Mouse (Mus musculus) ES-Bruce4 (cell line): Measurements from ENCODE around the gene Tspyl4.

ENCODE experiments used
- CTCF ChIP-seq: IDR thresholded peaks from one replicate; pipeline ENCODE4 v1.8.1; 2011; ENCODE audit warnings: low read depth, low read length
- EP300 ChIP-seq: IDR thresholded peaks from 2 replicates; pipeline ENCODE4 v1.6.1; 2011; ENCODE audit warnings: low read depth, low read length; ENCODE audit not compliant: insufficient read depth

DNA sequence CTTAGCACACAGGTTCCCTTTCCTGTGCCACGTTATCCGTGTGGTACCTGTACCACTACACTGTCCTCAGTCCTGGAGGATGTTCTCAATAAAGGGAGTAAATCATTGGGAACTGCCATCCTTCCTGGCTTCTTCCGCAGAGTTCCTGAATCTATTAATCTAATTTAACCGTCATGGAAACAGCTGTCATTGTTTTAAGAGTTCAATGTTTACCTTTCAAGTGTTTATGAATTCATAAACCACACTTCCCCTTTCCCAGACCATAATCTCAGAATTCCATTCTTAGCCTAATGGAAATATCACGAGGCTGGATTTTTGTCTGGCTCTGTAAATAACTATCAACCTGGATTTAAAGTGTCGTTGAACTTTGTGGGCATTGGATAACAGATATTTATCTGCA is 43.8 kb downstream of the Tspyl4 start:
- TF ChIP-seq CTCF (no peak), EP300 (no peak)
